Mouse (Mus musculus): ENCODE data around the gene Incenp. TPM values are rescaled to one million over a fixed set of nuclear protein-coding genes. Genes with fewer than 3 reads are reported as not detected.
A peak's percentile ranks its signal among the peaks of the same experiment; 100 is the strongest.

Incenp gene
- polyA plus RNA-seq (2016; fragmentation: Nextera tagmentation; extraction: Ambion mirVana), result 82.2 and 83.0 TPM in 2 replicates

- under 1% methylated on average over 58 of the region's 58 CpGs for WGBS
- Histone ChIP-seq H3K4me1 (replicated peaks) (peaks cover 19% of the 10 kb centered on the region), H3K9me3 (replicated peaks) (no peaks in the 10 kb centered on the region), H3K27me3 (replicated peaks) (no peaks in the 10 kb centered on the region), H3K27ac (ENCODE audit: poor library complexity, severe bottlenecking) (peak within 1 kb of the TSS; percentile 84), H3K4me3 (peak within 1 kb of the TSS; percentile 96), H3K4me2 (peak within 1 kb of the TSS; percentile 86), H3K9ac (peak within 1 kb of the TSS; percentile 91), H3K36me3 (peaks cover 12% of the 10 kb centered on the region)
- peak; percentile 97 for ATAC-seq (ENCODE audit: insufficient number of reproducible peaks, low FRiP score)
Observed at GRCm38 (mm10) chr19:9899072-9899779, at the start of gene Incenp. Incenp (minus strand) TSS chr19:9899551.

GRCm38 (mm10) chr19:9946986-9947385 is 47.6 kb upstream of the Incenp start:
- no peak overlapping the region for H3K27ac ChIP-seq (ENCODE audit: poor library complexity, severe bottlenecking)
- ATAC-seq (ENCODE audit: insufficient number of reproducible peaks, low FRiP score), result no peak
- H3K4me3 ChIP-seq, result no peak overlapping the region
- no peak overlapping the region for H3K4me2 ChIP-seq
- no peaks in the 10 kb centered on the region for H3K27me3 ChIP-seq (replicated peaks)
- H3K4me1 ChIP-seq (replicated peaks), result peaks cover 32% of the 10 kb centered on the region
- H3K9ac ChIP-seq, result no peak overlapping the region
- no peaks in the 10 kb centered on the region for H3K36me3 ChIP-seq
- peaks cover 4% of the 10 kb centered on the region; the same call in 1 of the 2 replicates for H3K9me3 ChIP-seq (replicated peaks)
- WGBS, result 60% methylated on average over 3 of the region's 3 CpGs

DNA sequence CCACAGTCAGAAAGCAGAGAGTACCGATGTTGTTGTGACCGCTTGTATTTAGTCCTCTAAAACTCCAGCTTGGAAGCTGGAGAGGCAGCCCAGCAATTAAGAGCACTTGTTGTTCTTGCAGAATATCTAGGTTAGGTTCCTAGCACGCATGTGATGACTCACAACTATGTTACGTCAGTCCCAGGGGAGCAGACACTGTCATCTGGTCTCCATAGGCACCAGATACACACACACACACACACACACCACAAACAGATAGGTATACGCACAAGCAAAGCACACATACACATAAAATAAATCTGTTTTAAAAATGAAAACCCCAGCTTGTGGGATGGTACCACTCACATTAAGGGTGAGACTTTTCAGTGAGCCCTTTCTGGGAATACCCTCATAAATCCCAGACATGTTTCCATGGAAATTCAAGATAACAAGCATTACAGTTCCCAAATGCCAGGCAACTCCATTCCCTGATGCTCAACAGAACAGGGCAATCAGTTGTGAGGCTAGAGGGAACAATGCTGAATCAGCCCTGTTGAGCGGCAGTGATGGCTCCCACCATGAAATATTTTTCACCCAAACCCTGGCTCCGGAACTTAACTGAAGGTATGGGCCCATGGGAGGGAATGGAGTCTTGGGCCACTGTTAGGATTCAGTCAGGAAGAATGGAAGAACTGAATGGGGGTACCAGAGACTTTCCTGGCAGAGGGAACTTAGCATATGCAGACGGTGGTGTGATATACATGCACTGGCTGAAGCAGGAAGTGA is 46.6 kb upstream of the Incenp start:
- Histone ChIP-seq H3K9me3 (replicated peaks) (peaks cover 3% of the 10 kb centered on the region; the same call in 1 of the 2 replicates), H3K4me3 (no peak overlapping the region), H3K9ac (no peak overlapping the region), H3K27me3 (replicated peaks) (no peaks in the 10 kb centered on the region), H3K36me3 (no peaks in the 10 kb centered on the region), H3K27ac (ENCODE audit: poor library complexity, severe bottlenecking) (peak overlapping the region; percentile 44), H3K4me1 (replicated peaks) (peaks cover 37% of the 10 kb centered on the region), H3K4me2 (no peak overlapping the region)
- WGBS, result 70% methylated on average over 8 of the region's 8 CpGs
- ATAC-seq (ENCODE audit: insufficient number of reproducible peaks, low FRiP score), result no peak

DNA sequence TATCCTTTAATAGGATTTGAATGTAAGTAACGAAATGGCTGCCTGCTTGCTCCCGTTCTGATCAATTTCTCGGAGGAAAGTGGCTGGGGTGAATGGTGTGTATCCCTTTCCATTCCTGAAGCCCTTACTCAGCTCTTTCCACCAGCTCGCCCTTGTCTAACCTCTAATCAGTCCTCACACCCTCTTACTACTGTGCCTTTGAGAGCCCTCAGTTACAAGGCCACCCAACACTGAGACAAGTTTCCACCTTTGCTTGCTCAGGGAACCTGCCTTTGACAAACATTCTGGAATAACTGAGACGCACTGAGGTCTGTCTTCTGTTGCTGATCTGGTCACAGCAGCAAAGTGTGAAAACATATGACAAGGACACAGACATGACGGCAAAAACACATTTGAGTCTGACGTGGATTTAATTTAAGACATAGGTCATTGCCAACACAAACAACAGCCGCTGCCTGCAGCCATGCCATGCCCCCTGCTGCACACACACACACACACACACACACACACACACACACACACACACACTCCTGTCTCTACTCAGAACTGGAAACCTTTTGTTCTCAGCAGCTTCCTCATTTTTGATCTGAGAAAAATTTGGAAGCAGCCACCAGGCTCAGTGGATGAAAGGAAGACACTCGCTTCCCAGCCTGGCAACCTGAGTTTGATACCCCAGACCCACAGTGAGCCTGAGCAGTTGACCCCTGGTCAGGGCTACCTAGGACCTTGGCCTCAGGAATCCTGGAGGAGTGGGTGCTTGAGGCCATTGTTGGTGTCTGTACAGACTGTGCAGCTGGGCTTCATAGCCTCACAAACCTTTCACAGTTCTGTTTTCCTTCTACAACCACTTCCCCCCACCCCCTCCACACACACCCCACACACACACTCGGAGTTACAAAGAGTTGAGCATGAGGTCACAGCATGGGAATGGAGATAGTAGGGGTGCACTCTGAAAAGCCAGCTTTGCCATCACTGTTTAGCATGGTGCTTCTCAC is 43.5 kb upstream of the Incenp start:
- Histone ChIP-seq H3K27ac (ENCODE audit: poor library complexity, severe bottlenecking) (peak overlapping the region; percentile 78), H3K36me3 (no peaks in the 10 kb centered on the region), H3K27me3 (replicated peaks) (no peaks in the 10 kb centered on the region), H3K9me3 (replicated peaks) (no peaks in the 10 kb centered on the region), H3K4me1 (replicated peaks) (peaks cover 52% of the 10 kb centered on the region), H3K4me2 (no peak overlapping the region), H3K9ac (no peak overlapping the region), H3K4me3 (no peak overlapping the region)
- 0 out of 2 replicates have a peak, but pooled peaks have one; percentile 30 for ATAC-seq (ENCODE audit: insufficient number of reproducible peaks, low FRiP score)
- WGBS, result 39% methylated on average over 10 of the region's 10 CpGs

GRCm38 (mm10) chr19:9941809-9942208 is 42.5 kb upstream of the Incenp start:
- ATAC-seq (ENCODE audit: insufficient number of reproducible peaks, low FRiP score), result no peak
- Histone ChIP-seq H3K27ac (ENCODE audit: poor library complexity, severe bottlenecking) (no peak overlapping the region), H3K27me3 (replicated peaks) (no peaks in the 10 kb centered on the region), H3K4me3 (no peak overlapping the region), H3K4me2 (no peak overlapping the region), H3K4me1 (replicated peaks) (peaks cover 53% of the 10 kb centered on the region), H3K36me3 (no peaks in the 10 kb centered on the region), H3K9me3 (replicated peaks) (no peaks in the 10 kb centered on the region), H3K9ac (no peak overlapping the region)
- 50% methylated on average over 1 of the region's 1 CpGs for WGBS

- Histone ChIP-seq H3K27ac (ENCODE audit: poor library complexity, severe bottlenecking) (no peak overlapping the region), H3K4me1 (replicated peaks) (peaks cover 48% of the 10 kb centered on the region), H3K36me3 (no peaks in the 10 kb centered on the region), H3K4me3 (no peak overlapping the region), H3K4me2 (no peak overlapping the region), H3K27me3 (replicated peaks) (no peaks in the 10 kb centered on the region), H3K9me3 (replicated peaks) (no peaks in the 10 kb centered on the region), H3K9ac (no peak overlapping the region)
- 45% methylated on average over 4 of the region's 4 CpGs for WGBS
- ATAC-seq (ENCODE audit: insufficient number of reproducible peaks, low FRiP score), result no peak
Observed at GRCm38 (mm10) chr19:9940903-9941302, 41.6 kb upstream of the Incenp start.

GRCm38 (mm10) chr19:9939841-9940240 is 40.5 kb upstream of the Incenp start:
- H3K9me3 ChIP-seq (replicated peaks), result no peaks in the 10 kb centered on the region
- H3K27me3 ChIP-seq (replicated peaks), result no peaks in the 10 kb centered on the region
- no peak overlapping the region for H3K27ac ChIP-seq (ENCODE audit: poor library complexity, severe bottlenecking)
- H3K36me3 ChIP-seq, result no peaks in the 10 kb centered on the region
- ATAC-seq (ENCODE audit: insufficient number of reproducible peaks, low FRiP score), result no peak
- H3K9ac ChIP-seq, result no peak overlapping the region
- H3K4me3 ChIP-seq, result no peak overlapping the region
- WGBS, result 76% methylated on average over 7 of the region's 7 CpGs
- peaks cover 42% of the 10 kb centered on the region for H3K4me1 ChIP-seq (replicated peaks)
- H3K4me2 ChIP-seq, result no peak overlapping the region

DNA sequence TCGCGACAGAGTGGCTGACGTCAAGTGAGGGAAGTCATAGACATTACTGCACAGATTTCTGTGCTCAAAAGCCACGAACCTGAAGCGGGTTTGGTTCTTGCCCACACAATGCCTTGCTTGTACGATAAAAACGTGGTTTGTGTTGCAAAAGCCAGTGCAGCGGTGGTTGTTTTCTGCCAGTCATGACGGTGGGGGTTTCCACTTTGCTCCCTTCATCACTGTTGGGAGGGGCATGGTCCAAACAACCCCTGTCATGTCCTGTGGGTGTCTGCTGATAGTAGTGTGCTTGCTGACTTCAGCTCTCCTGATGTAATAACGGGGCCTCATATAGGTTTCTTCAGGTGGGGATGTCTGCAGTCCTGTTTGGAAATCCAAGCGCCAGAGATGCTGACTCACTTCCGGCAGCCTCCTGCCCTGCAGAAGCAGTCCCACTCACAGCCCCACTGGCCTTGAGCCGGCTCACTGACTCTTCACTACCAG is 39.5 kb upstream of the Incenp start:
- H3K27me3 ChIP-seq (replicated peaks), result no peaks in the 10 kb centered on the region
- no peak overlapping the region for H3K27ac ChIP-seq (ENCODE audit: poor library complexity, severe bottlenecking)
- peak overlapping the region; percentile 29 for H3K4me2 ChIP-seq
- H3K9me3 ChIP-seq (replicated peaks), result no peaks in the 10 kb centered on the region
- peaks cover 42% of the 10 kb centered on the region for H3K4me1 ChIP-seq (replicated peaks)
- no peak overlapping the region for H3K4me3 ChIP-seq
- no peak overlapping the region for H3K9ac ChIP-seq
- no peaks in the 10 kb centered on the region for H3K36me3 ChIP-seq
- 49% methylated on average over 13 of the region's 13 CpGs for WGBS
- peak; percentile 77 for ATAC-seq (ENCODE audit: insufficient number of reproducible peaks, low FRiP score)

GRCm38 (mm10) chr19:9938156-9938823 is 38.9 kb upstream of the Incenp start:
- Histone ChIP-seq H3K36me3 (no peaks in the 10 kb centered on the region), H3K4me3 (no peak overlapping the region), H3K9ac (no peak overlapping the region), H3K4me1 (replicated peaks) (peaks cover 39% of the 10 kb centered on the region), H3K27me3 (replicated peaks) (no peaks in the 10 kb centered on the region), H3K27ac (ENCODE audit: poor library complexity, severe bottlenecking) (no peak overlapping the region; the same call in 1 of the 2 replicates), H3K4me2 (peak overlapping the region; percentile 29), H3K9me3 (replicated peaks) (no peaks in the 10 kb centered on the region)
- WGBS, result 68% methylated on average over 6 of the region's 6 CpGs
- ATAC-seq (ENCODE audit: insufficient number of reproducible peaks, low FRiP score), result no peak

- Histone ChIP-seq H3K27me3 (replicated peaks) (no peaks in the 10 kb centered on the region), H3K4me3 (no peak overlapping the region), H3K36me3 (no peaks in the 10 kb centered on the region), H3K4me2 (no peak overlapping the region), H3K27ac (ENCODE audit: poor library complexity, severe bottlenecking) (no peak overlapping the region), H3K9ac (no peak overlapping the region), H3K4me1 (replicated peaks) (peaks cover 31% of the 10 kb centered on the region), H3K9me3 (replicated peaks) (no peaks in the 10 kb centered on the region)
- ATAC-seq (ENCODE audit: insufficient number of reproducible peaks, low FRiP score), result no peak
- WGBS, result 61% methylated on average over 5 of the region's 5 CpGs
Observed at GRCm38 (mm10) chr19:9937428-9937827, 38.1 kb upstream of the Incenp start.

All from heart, embryonic 12.5 days (tissue).